Mouse (Mus musculus): ENCODE measurements at regions not wholly inside any gene's neighbourhood (a gene's known extent, or its start where the extent isn't known, plus 50 kb on each side); places are given as distances from the start of the nearest gene placed in this dataset.
"Not testable (repeated sequence)": the region's sequence is repeated elsewhere in the genome, so short reads cannot be mapped to it uniquely, and the experiment has no call there.

- no peak for DNase-seq
Observed at GRCm38 (mm10) chr13:113484159-113484762, 134.1 kb downstream of the Snx18 start.

DNA sequence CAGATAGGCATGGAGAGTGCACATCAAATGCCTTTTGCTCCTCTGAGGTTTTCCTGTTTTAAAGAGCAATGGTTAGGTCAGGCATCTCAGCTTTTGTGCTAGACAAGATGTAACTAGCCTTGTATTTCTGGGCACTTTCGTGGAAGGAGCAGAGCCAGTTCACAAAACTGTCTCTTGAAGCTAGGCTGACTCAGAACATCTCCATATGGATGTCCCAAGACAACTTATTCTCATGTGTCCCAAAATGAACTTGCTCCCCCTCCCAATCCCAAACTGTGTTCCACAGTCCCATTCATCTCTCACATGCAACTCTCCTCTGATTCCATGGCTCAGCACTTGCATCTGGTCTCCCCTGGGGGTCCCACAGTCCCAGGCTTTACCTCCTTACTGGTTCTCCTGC lies 135.5 kb downstream of the Snx18 start:
- no peak for DNase-seq

GRCm38 (mm10) chr13:113477901-113478510 lies 140.4 kb downstream of the Snx18 start:
- no peak for DNase-seq

GRCm38 (mm10) chr13:113470822-113471557 lies 147.4 kb downstream of the Snx18 start:
- no peak for DNase-seq

DNA sequence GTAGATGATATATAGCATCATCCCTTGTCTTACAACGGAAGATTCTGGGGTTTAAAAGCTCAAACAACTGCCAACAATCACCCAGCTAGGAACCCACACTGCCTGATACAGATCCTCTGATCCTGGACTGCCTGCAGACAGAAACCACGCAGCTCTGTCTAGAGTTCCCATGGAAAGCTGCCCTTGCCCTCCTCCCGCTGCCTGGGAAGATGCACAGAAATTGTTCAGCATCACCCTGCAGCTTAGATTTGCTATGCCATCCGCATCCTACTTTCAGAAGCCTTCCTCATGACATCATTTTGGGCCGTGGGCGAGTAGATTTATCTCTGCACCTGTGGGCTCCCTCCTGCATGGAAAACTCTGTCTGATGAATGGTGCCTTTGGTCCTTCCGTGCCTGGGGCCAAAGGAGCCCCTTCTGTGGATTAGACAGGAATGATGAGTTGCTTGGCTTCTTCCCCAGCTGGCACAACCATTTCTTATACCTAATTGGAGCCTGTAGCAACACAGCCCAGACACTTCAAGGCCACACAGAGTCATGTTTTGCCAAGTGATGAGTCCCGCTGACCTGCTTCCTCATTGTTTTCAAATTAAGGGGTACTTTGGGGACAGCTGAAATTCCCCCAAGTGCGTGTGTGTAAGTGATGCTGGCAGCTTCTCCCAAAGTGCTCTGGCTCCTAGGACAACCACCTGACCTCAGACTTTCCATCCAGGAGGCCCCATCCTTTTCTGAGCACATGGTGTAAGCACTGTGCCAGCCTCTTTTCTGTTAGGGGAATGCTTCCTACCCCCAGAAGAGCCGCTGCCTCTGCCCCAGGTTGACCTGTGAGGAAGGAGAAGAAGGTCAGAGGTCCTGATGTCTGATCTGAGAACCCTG lies 153.9 kb downstream of the Snx18 start:
- no peak for DNase-seq

DNA sequence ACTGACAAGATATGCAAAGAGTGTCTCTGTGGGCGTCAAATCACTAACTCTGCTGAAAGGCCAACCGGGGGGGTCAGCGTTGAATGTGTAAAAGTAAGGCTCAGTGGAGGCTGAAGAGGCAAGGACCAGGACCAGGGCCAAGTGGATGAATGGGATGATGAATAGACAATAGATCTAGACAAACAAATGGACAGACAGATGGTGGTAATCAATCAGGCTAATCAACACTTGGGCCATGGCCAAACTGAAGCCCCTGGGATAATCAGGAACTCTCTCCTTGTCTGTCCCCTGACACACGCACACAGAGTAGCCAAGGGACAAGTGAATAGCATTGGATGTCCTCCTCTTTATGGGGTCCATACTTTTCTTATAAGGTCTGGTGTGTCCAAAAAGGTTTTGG lies 154.9 kb downstream of the Snx18 start:
- no peak for DNase-seq

GRCm38 (mm10) chr13:113454490-113455295 lies 161.7 kb downstream of the BC067074 start:
- DNase-seq = no peak

GRCm38 (mm10) chr13:113448378-113448777 lies 155.4 kb downstream of the BC067074 start:
- no peak for DNase-seq

DNA sequence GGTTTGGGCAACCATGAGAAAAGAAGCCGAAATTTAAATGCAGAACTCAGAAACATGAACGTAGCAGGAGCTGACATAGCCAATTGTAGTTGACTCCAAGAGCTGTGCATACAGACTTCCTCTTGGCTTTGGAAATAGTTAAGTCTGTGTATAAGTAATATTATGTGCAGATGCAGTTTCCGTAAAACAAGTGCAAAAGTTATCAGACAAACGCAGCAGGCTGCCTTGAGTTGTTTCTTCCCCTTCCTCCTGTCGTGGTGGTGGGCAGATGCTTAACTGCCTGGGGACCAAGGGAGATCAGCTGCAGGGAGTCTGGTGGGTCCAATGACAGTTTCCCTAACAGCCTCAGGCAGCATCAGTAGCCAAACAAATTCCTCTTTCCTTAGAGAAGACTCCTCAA lies 153.3 kb downstream of the BC067074 start:
- DNase-seq = no peak

GRCm38 (mm10) chr13:113444481-113444880 lies 151.5 kb downstream of the BC067074 start:
- DNase-seq = not testable (repeated sequence)

DNA sequence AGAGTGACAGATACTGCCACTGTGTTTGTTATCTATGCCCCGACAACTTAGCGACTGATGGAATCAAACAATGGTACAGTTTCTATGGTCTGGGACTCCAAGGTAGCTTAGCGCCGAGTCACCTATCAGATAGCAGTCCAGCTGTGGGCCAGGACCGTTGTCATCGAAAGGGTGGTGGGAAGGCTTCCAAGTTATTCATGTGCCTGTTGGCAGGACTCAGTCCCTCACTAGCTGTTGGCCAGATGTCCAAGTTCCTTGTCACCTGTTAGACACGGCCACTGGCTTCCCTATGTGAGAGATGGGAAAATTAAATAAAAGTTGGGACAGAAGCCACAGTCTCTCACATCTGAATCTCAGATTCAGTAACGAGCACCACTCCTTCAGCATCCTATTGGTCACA lies 150.1 kb downstream of the BC067074 start:
- DNase-seq = no peak

GRCm38 (mm10) chr13:113442169-113442568 lies 149.2 kb downstream of the BC067074 start:
- no peak for DNase-seq

DNA sequence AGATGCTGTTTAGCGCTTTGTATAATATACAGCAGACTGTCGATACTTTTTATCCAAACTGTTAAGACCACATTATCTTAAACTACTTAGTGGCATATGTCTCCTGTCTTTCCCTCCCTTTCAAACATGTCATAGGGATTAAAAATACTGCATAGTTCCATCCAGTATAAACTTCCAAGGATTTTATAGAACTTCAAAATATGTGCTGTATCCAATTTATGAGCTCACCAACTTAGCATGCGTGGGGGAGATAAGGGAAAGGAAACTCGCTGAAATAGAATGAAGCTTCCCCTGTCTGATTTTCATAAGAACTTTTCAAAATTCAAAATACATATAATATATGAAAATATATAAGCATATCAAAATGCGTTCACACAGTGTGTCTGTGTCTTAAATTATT lies 147.2 kb downstream of the BC067074 start:
- no peak for DNase-seq

GRCm38 (mm10) chr13:113439516-113439915 lies 146.6 kb downstream of the BC067074 start:
- no peak for DNase-seq

DNA sequence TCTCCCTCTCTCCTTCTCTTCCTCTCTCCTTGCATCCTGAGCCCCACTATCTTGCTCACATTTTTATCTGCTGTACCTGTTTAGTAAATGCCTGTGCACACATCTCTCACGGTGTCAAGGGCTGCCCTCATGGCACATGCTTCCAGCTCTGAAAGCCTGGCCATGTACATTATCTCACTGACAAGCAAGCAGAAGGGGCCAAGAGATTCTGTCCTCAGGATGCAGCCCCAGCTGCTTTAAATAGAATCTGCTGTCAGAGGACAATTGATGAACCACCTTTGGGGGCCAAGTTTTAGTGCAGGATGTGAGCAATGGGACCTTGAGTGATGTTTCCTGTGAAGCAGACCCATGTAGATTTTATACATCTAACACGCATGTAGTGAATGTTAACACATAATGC lies 145.9 kb downstream of the BC067074 start:
- no peak for DNase-seq

GRCm38 (mm10) chr13:113436288-113436687 lies 143.3 kb downstream of the BC067074 start:
- DNase-seq = no peak

DNA sequence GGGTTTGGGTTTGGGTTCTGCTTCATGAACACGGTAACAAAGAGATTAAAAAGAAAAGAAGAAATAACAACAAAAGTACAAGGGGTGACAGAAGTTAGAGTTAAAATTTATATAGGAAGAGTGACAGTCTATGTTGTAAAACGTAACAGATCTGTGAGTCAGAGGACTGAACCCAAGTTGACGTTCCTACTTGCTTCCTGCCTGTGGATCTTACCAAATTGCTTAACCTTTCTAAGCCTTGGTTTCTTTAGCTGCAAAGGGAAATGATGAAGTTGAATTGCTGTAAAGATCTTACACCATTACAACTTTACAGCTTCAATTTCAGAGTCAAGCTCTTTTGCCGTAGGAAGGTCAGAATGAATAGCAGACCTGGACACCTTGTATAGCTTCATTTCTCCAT lies 142.2 kb downstream of the BC067074 start:
- no peak for DNase-seq

DNA sequence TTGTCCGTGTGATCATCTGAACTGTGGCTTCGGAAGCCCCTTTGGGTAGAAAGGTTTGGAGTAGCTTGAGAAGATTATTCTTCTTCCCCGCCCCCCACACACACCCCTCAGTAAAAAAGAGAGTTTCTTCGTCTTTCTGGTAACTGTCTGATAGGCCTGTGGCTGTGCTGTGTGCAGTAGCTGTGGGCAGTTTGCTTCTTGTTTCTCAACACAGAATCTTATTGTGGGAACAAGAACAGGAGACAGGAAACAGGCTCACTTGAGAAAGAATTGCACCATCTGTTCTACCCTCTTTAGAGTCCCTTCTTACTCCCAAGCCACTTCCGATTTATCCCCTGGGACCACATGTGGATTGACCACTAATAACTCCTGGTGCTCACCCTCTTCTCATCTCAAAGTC lies 140.5 kb downstream of the BC067074 start:
- DNase-seq = no peak

- DNase-seq = no peak
Observed at GRCm38 (mm10) chr13:113429615-113430014, 136.7 kb downstream of the BC067074 start.
